Mouse (Mus musculus) MEL (cell line): ENCODE results near the gene Naglu. TPM values are rescaled to one million over a fixed set of nuclear protein-coding genes. Genes with fewer than 3 reads are reported as not detected.

Source experiments
- DNase-seq: peaks from one replicate; pipeline ENCODE4 v3.0.0; 2011; ENCODE audit warnings: low read depth, low spot score
- H3K27ac ChIP-seq: 2 replicates; pipeline ENCODE4 v1.5.1; 2012; ENCODE audit warnings: low read depth, mild to moderate bottlenecking, control low read depth, low read length, moderate library complexity; ENCODE audit not compliant: control insufficient read depth
- H3K27me3 ChIP-seq, 2 experiments: fragments of 150-350 bp in 1 of 2; sonication (generic) in 1 of 2; 2 replicates each; pipeline ENCODE4 v1.6.1; 2012; ENCODE audit warnings: low read length in 2 of 2, mild to moderate bottlenecking in 2 of 2, improper control_type of control experiment in 1 of 2, moderate library complexity in 1 of 2; ENCODE audit not compliant: insufficient read depth in 2 of 2, control insufficient read depth in 1 of 2
- H3K36me3 ChIP-seq, 2 experiments: 2 replicates each; pipeline ENCODE4 v1.6.1; 2012 to 2014; ENCODE audit warnings: low read length in 2 of 2, improper control_type of control experiment in 1 of 2, inconsistent platforms in 1 of 2, mild to moderate bottlenecking in 1 of 2; ENCODE audit not compliant: insufficient read depth in 2 of 2, control insufficient read depth in 1 of 2
- H3K4me1 ChIP-seq, 2 experiments: fragments of 150-350 bp in 1 of 2; sonication (generic) in 1 of 2; 2 replicates each; pipeline ENCODE4 v1.6.1; 2012; ENCODE audit warnings: low read length in 2 of 2, improper control_type of control experiment in 1 of 2, mild to moderate bottlenecking in 1 of 2; ENCODE audit not compliant: insufficient read depth in 2 of 2, control insufficient read depth in 1 of 2
- H3K4me3 ChIP-seq, 2 experiments: fragments of 150-350 bp in 1 of 2; sonication (generic) in 1 of 2; 2 replicates each; pipeline ENCODE4 v1.5.1; 2012; ENCODE audit warnings: low read depth in 2 of 2, low read length in 2 of 2, mild to moderate bottlenecking in 2 of 2, moderate library complexity in 2 of 2, control low read depth in 1 of 2, improper control_type of control experiment in 1 of 2; ENCODE audit not compliant: control insufficient read depth in 1 of 2, insufficient read depth in 1 of 2
- H3K79me2 ChIP-seq: 2 replicates; pipeline ENCODE4 v1.6.1; 2012; ENCODE audit warnings: mild to moderate bottlenecking, low read length, moderate library complexity; ENCODE audit not compliant: control insufficient read depth, poor library complexity, insufficient read depth
- H3K9ac ChIP-seq: 2 replicates; pipeline ENCODE4 v1.6.1; 2012; ENCODE audit warnings: low read depth, mild to moderate bottlenecking, control low read depth, low read length, moderate library complexity; ENCODE audit not compliant: control insufficient read depth, poor library complexity, severe bottlenecking
- H3K9me3 ChIP-seq: fragments of 150-350 bp; sonication (generic); replicated peaks from 2 replicates; pipeline ENCODE4 v1.6.1; 2012; ENCODE audit warnings: mild to moderate bottlenecking, low read length, improper control_type of control experiment, moderate library complexity; ENCODE audit not compliant: insufficient read depth
- BHLHE40 ChIP-seq: IDR thresholded peaks from 2 replicates; pipeline ENCODE4 v1.6.1; 2012; ENCODE audit warnings: low read depth, mild to moderate bottlenecking, inconsistent platforms, low read length, improper control_type of control experiment, borderline replicate concordance
- ELF1 ChIP-seq: IDR thresholded peaks from 2 replicates; pipeline ENCODE4 v1.6.1; 2014; ENCODE audit warnings: low read depth, mild to moderate bottlenecking, inconsistent platforms, low read length, improper control_type of control experiment, moderate library complexity
- EP300 ChIP-seq, 2 experiments: IDR thresholded peaks; 2 replicates each; pipeline ENCODE4 v1.6.1; 2011; ENCODE audit warnings: improper control_type of control experiment in 2 of 2, low read length in 2 of 2, low read depth in 1 of 2, mild to moderate bottlenecking in 1 of 2
- ETS1 ChIP-seq: IDR thresholded peaks from 2 replicates; pipeline ENCODE4 v1.6.1; 2012; ENCODE audit warnings: low read depth, mild to moderate bottlenecking, inconsistent platforms, low read length, improper control_type of control experiment, moderate library complexity
- GABPA ChIP-seq: IDR thresholded peaks from 2 replicates; pipeline ENCODE4 v1.6.1; 2012; ENCODE audit warnings: low read depth, mild to moderate bottlenecking, inconsistent platforms, low read length, improper control_type of control experiment, moderate library complexity
- KAT2A ChIP-seq: conservative IDR thresholded peaks from 2 replicates; pipeline ENCODE4 v1.6.1; 2012; ENCODE audit warnings: low read depth, low read length, improper control_type of control experiment, inconsistent platforms
- MAZ ChIP-seq: IDR thresholded peaks from 2 replicates; pipeline ENCODE4 v1.6.1; 2012; ENCODE audit warnings: low read depth, mild to moderate bottlenecking, inconsistent platforms, low read length, improper control_type of control experiment
- MEF2A ChIP-seq: IDR thresholded peaks from 2 replicates; pipeline ENCODE4 v1.6.1; 2014; ENCODE audit warnings: low read depth, mild to moderate bottlenecking, inconsistent platforms, low read length, improper control_type of control experiment; ENCODE audit not compliant: poor library complexity, insufficient replicate concordance, severe bottlenecking; ENCODE audit errors: extremely low read depth
- MXI1 ChIP-seq: IDR thresholded peaks from 2 replicates; pipeline ENCODE4 v1.6.1; 2011; ENCODE audit warnings: mild to moderate bottlenecking, low read depth, low read length, improper control_type of control experiment
- MYB ChIP-seq: IDR thresholded peaks from 2 replicates; pipeline ENCODE4 v1.6.1; 2011; ENCODE audit warnings: mild to moderate bottlenecking, low read depth, low read length, improper control_type of control experiment
- NELFE ChIP-seq: IDR thresholded peaks from 2 replicates; pipeline ENCODE4 v1.6.1; 2011; ENCODE audit warnings: low read depth, low read length, improper control_type of control experiment
- POLR2AphosphoS2 ChIP-seq: IDR thresholded peaks from 2 replicates; pipeline ENCODE4 v1.6.1; 2011; ENCODE audit warnings: low read length, improper control_type of control experiment
- POLR2AphosphoS5 ChIP-seq: IDR thresholded peaks from 2 replicates; pipeline ENCODE4 v1.6.1; 2012; ENCODE audit warnings: low read depth, borderline replicate concordance, mild to moderate bottlenecking, inconsistent platforms, low read length, moderate library complexity, mixed read lengths
- SIN3A ChIP-seq: IDR thresholded peaks from 2 replicates; pipeline ENCODE4 v1.6.1; 2012; ENCODE audit warnings: low read length, improper control_type of control experiment, inconsistent platforms
- TBP ChIP-seq: IDR thresholded peaks from 2 replicates; pipeline ENCODE4 v1.8.0; 2011; ENCODE audit warnings: low read depth, low read length, improper control_type of control experiment
- ZKSCAN1 ChIP-seq: IDR thresholded peaks from 2 replicates; pipeline ENCODE4 v1.6.1; 2012; ENCODE audit warnings: low read depth, mild to moderate bottlenecking, inconsistent platforms, low read length, improper control_type of control experiment, moderate library complexity
- ZMIZ1 ChIP-seq: IDR thresholded peaks from 2 replicates; pipeline ENCODE4 v1.6.1; 2012; ENCODE audit warnings: low read depth, mild to moderate bottlenecking, inconsistent platforms, low read length, improper control_type of control experiment, moderate library complexity
- polyA plus RNA-seq, 2 experiments: library from polyadenylated mRNA; stranded (reverse) in 1 of 2; unstranded in 1 of 2; fragments of >175 nt in 1 of 2; fragments of >200 nt in 1 of 2; gene quantifications; 2 replicates each; pipeline versions ENCODE4 v1.2.1 to v1.2.4; 2012; ENCODE audit warnings: low replicate concordance in 2 of 2, low read depth in 1 of 2; ENCODE audit not compliant: insufficient read length in 2 of 2, insufficient read depth in 1 of 2, missing spikeins in 1 of 2
- total RNA-seq: library from RNA; depleted of rRNA; stranded (reverse); fragments of 300-350 nt; gene quantifications from 2 replicates; pipeline ENCODE4 v1.2.3, GENCODE M21; 2012

Naglu gene
- total and polyA plus RNA-seq, 3 experiments, result 1.5 to 3.1 TPM; not detected in 1

- H3K27ac ChIP-seq, result no peak overlapping the region
- no peaks in the 10 kb centered on the region for H3K79me2 ChIP-seq
- no peaks in the 10 kb centered on the region for H3K27me3 ChIP-seq
- H3K4me3 ChIP-seq, result no peak overlapping the region
- peaks cover 0 to 2% of the 10 kb centered on the region in 2 experiments; a peak in 2 of 4 replicates for H3K36me3 ChIP-seq
- no peak overlapping the region for H3K9ac ChIP-seq
- TF ChIP-seq SIN3A (no peak), EP300 (IDR thresholded peaks at IDR 0.05; ENCODE audit: low read depth in 1 of 2, low read length in 2 of 2) (no peak), MYB (no peak), POLR2AphosphoS5 (no peak), BHLHE40 (no peak), GABPA (no peak), POLR2AphosphoS2 (no peak)
- H3K4me1 ChIP-seq, result no peaks in the 10 kb centered on the region
- H3K9me3 ChIP-seq, result no peaks in the 10 kb centered on the region
- no peak for DNase-seq
These were observed 32.0 kb upstream of the Naglu start for GRCm38 (mm10) chr11:101037795-101038194.

GRCm38 (mm10) chr11:101045826-101046225 is 24.0 kb upstream of the Naglu start:
- Histone ChIP-seq H3K9ac (no peak overlapping the region), H3K27ac (no peak overlapping the region), H3K79me2 (no peaks in the 10 kb centered on the region), H3K27me3 (no peaks in the 10 kb centered on the region), H3K9me3 (no peaks in the 10 kb centered on the region), H3K4me3 (no peak overlapping the region), H3K36me3 (no peaks in the 10 kb centered on the region; a peak in 2 of 4 replicates), H3K4me1 (no peaks in the 10 kb centered on the region)
- TF ChIP-seq GABPA (no peak), ETS1 (no peak), ELF1 (no peak), MXI1 (no peak), ZMIZ1 (no peak), EP300 (IDR thresholded peaks at IDR 0.05; ENCODE audit: low read depth in 1 of 2, low read length in 2 of 2) (no peak), NELFE (no peak), POLR2AphosphoS5 (no peak), ZKSCAN1 (no peak), MEF2A (no peak), KAT2A (no peak), TBP (no peak), MAZ (no peak)
- no peak for DNase-seq
